Mouse (Mus musculus): Measurements from ENCODE around the gene 2810408A11Rik. TPM values are rescaled to one million over a fixed set of nuclear protein-coding genes. Genes with fewer than 3 reads are reported as not detected.

2810408A11Rik gene
- polyA plus RNA-seq, 1 experiment from 2014 or later, result 8.4 TPM

- Histone ChIP-seq H3K9me3 (no peaks in the 10 kb centered on the region), H3K36me3 (peaks cover 96% of the 10 kb centered on the region), H3K9ac (no peak overlapping the region), H3K27me3 (no peaks in the 10 kb centered on the region), H3K4me3 (no peak overlapping the region), H3K4me1 (peaks cover 8% of the 10 kb centered on the region), H3K4me2 (no peak overlapping the region), H3K27ac (no peak overlapping the region)
- no peak for ATAC-seq (ENCODE audit: insufficient number of reproducible peaks, low FRiP score, low TSS enrichment, low read depth)
- 92% methylated on average over 11 of the region's 11 CpGs for WGBS
Observed at GRCm38 (mm10) chr11:69908645-69909044, 7.9 kb upstream of the 2810408A11Rik start.

GRCm38 (mm10) chr11:69904311-69904710 lies 3.5 kb upstream of the 2810408A11Rik start:
- Histone ChIP-seq H3K9ac (no peak overlapping the region), H3K4me1 (peaks cover 19% of the 10 kb centered on the region), H3K27me3 (no peaks in the 10 kb centered on the region), H3K27ac (no peak overlapping the region), H3K4me2 (no peak overlapping the region), H3K9me3 (no peaks in the 10 kb centered on the region), H3K4me3 (no peak overlapping the region), H3K36me3 (peaks cover 61% of the 10 kb centered on the region)
- 93% methylated on average over 9 of the region's 9 CpGs for whole genome bisulfite sequencing
- no peak for ATAC-seq (ENCODE audit: insufficient number of reproducible peaks, low FRiP score, low TSS enrichment, low read depth)

DNA sequence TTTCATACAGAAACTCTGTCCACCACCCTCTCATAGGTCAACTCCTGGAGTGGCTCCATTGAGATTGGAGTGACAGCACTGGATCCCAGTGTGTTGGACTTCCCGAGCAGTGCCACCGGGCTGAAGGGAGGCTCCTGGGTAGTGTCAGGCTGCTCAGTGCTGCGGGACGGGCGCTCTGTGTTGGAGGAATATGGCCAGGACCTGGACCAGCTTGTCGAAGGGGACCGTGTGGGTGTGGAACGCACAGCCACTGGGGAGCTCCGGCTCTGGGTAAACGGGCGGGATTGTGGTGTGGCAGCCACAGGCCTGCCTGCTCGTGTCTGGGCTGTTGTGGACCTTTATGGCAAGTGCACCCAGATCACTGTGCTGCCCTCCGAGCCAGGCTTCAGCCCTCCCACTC lies 2.2 kb upstream of the 2810408A11Rik start:
- Histone ChIP-seq H3K27ac (peak overlapping the region; percentile 98; the same call in 1 of the 2 replicates), H3K27me3 (no peaks in the 10 kb centered on the region), H3K9me3 (no peaks in the 10 kb centered on the region), H3K4me3 (peak overlapping the region; percentile 86), H3K36me3 (peaks cover 47% of the 10 kb centered on the region), H3K4me1 (peaks cover 23% of the 10 kb centered on the region), H3K4me2 (peak overlapping the region; percentile 91), H3K9ac (no peak overlapping the region)
- WGBS, result 89% methylated on average over 13 of the region's 13 CpGs
- ATAC-seq (ENCODE audit: insufficient number of reproducible peaks, low FRiP score, low TSS enrichment, low read depth), result no peak

DNA sequence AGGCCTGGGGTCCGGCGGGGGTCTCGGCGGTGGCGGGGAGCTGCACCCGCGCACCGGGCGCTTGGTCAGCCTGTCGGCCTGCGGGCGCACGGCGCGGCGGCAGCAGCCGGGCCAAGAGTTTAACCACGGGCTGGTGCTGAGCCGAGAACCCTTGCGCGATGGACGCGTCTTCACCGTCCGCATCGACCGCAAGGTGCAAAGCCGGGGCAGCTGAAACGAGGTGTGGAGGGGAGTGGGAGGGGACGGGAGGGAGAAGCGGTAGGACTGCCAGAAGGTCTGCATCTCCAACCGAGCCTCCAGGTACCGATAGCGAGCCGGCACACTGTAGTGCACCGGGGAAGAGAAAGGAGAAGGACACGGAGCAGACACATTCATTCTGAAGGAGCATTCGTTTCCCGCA lies 1.2 kb upstream of the 2810408A11Rik start:
- Histone ChIP-seq H3K9ac (peak overlapping the region; percentile 84), H3K4me3 (peak overlapping the region; percentile 86), H3K27ac (peak overlapping the region; percentile 98), H3K9me3 (no peaks in the 10 kb centered on the region), H3K36me3 (peaks cover 38% of the 10 kb centered on the region), H3K27me3 (no peaks in the 10 kb centered on the region), H3K4me1 (peaks cover 23% of the 10 kb centered on the region), H3K4me2 (peak overlapping the region; percentile 91)
- WGBS, result under 1% methylated on average over 36 of the region's 39 CpGs
- ATAC-seq (ENCODE audit: insufficient number of reproducible peaks, low FRiP score, low TSS enrichment, low read depth), result no peak

- peak overlapping the region; percentile 91 for H3K4me2 ChIP-seq
- H3K4me1 ChIP-seq, result peaks cover 23% of the 10 kb centered on the region
- peak overlapping the region; percentile 98 for H3K27ac ChIP-seq
- peak overlapping the region; percentile 84 for H3K9ac ChIP-seq
- ATAC-seq (ENCODE audit: insufficient number of reproducible peaks, low FRiP score, low TSS enrichment, low read depth), result peak; percentile 78
- H3K36me3 ChIP-seq, result peaks cover 32% of the 10 kb centered on the region
- under 1% methylated on average over 42 of the region's 42 CpGs for WGBS
- H3K27me3 ChIP-seq, result no peaks in the 10 kb centered on the region
- H3K4me3 ChIP-seq, result peak overlapping the region; percentile 86
- H3K9me3 ChIP-seq, result no peaks in the 10 kb centered on the region
Observed at GRCm38 (mm10) chr11:69901406-69901846, 639 bp upstream of the 2810408A11Rik start.

DNA sequence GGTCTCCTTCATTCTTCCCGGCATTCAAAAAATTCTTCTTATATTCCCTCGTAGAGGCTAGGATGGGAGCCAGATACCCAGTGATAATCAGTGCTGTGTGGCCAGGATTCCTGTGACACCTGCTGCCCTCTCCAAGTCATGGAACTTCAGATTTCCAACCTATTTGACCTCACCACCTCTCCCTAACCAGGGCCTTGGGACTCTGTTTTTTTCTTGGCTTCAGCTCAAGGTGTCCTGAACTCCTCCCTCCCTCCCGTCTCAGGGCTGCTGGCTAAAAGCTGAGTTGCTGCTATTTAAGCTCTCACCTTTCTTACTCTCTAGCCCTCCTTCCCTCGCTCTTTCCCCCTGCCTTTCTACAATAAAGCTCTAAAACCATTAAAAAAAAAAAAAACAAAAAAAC lies 917 bp downstream of the 2810408A11Rik start:
- 10% methylated on average over 4 of the region's 4 CpGs for WGBS
- peak overlapping the region; percentile 98; the same call in 1 of the 2 replicates for H3K27ac ChIP-seq

GRCm38 (mm10) chr11:69895291-69895690 lies 5.5 kb downstream of the 2810408A11Rik start, which contains the start of gene Acap1:
Acap1 (minus strand) TSS chr11:69895539.
- ATAC-seq (ENCODE audit: insufficient number of reproducible peaks, low FRiP score, low TSS enrichment, low read depth), result no peak
- no peaks in the 10 kb centered on the region for H3K9me3 ChIP-seq
- no peak within 1 kb of the TSS for H3K4me2 ChIP-seq
- no peaks in the 10 kb centered on the region for H3K27me3 ChIP-seq
- no peak within 1 kb of the TSS for H3K4me3 ChIP-seq
- H3K27ac ChIP-seq, result no peak within 1 kb of the TSS
- H3K4me1 ChIP-seq, result peaks cover 12% of the 10 kb centered on the region
- no peaks in the 10 kb centered on the region for H3K36me3 ChIP-seq
- WGBS, result 69% methylated on average over 4 of the region's 4 CpGs
- no peak within 1 kb of the TSS for H3K9ac ChIP-seq

More for the DNA sequence above, 917 bp downstream of the 2810408A11Rik start:
- no peak for ATAC-seq (ENCODE audit: insufficient number of reproducible peaks, low FRiP score, low TSS enrichment, low read depth)
- H3K4me2 ChIP-seq, result peak overlapping the region; percentile 91
- peaks cover 23% of the 10 kb centered on the region for H3K4me1 ChIP-seq
- peaks cover 17% of the 10 kb centered on the region for H3K36me3 ChIP-seq
- H3K4me3 ChIP-seq, result peak overlapping the region; percentile 86
- H3K9me3 ChIP-seq, result no peaks in the 10 kb centered on the region
- no peaks in the 10 kb centered on the region for H3K27me3 ChIP-seq
- H3K9ac ChIP-seq, result no peak overlapping the region

- peaks cover 9% of the 10 kb centered on the region for H3K4me1 ChIP-seq
- H3K4me2 ChIP-seq, result no peak overlapping the region
- 55% methylated on average over 5 of the region's 5 CpGs for WGBS
- ATAC-seq (ENCODE audit: insufficient number of reproducible peaks, low FRiP score, low TSS enrichment, low read depth), result no peak
- no peak overlapping the region for H3K9ac ChIP-seq
- no peaks in the 10 kb centered on the region for H3K36me3 ChIP-seq
- no peaks in the 10 kb centered on the region for H3K9me3 ChIP-seq
- H3K4me3 ChIP-seq, result no peak overlapping the region
- H3K27me3 ChIP-seq, result no peaks in the 10 kb centered on the region
- no peak overlapping the region for H3K27ac ChIP-seq
Observed at GRCm38 (mm10) chr11:69894671-69895070, 6.1 kb downstream of the 2810408A11Rik start.

- no peak for ATAC-seq (ENCODE audit: insufficient number of reproducible peaks, low FRiP score, low TSS enrichment, low read depth)
- Histone ChIP-seq H3K27ac (no peak overlapping the region), H3K4me3 (no peak overlapping the region), H3K36me3 (no peaks in the 10 kb centered on the region), H3K9me3 (no peaks in the 10 kb centered on the region), H3K27me3 (no peaks in the 10 kb centered on the region), H3K4me1 (peaks cover 2% of the 10 kb centered on the region; the same call in 1 of the 2 replicates), H3K9ac (no peak overlapping the region), H3K4me2 (no peak overlapping the region)
- 75% methylated on average over 4 of the region's 4 CpGs for WGBS
Observed at GRCm38 (mm10) chr11:69891482-69891881, 9.3 kb downstream of the 2810408A11Rik start.

DNA sequence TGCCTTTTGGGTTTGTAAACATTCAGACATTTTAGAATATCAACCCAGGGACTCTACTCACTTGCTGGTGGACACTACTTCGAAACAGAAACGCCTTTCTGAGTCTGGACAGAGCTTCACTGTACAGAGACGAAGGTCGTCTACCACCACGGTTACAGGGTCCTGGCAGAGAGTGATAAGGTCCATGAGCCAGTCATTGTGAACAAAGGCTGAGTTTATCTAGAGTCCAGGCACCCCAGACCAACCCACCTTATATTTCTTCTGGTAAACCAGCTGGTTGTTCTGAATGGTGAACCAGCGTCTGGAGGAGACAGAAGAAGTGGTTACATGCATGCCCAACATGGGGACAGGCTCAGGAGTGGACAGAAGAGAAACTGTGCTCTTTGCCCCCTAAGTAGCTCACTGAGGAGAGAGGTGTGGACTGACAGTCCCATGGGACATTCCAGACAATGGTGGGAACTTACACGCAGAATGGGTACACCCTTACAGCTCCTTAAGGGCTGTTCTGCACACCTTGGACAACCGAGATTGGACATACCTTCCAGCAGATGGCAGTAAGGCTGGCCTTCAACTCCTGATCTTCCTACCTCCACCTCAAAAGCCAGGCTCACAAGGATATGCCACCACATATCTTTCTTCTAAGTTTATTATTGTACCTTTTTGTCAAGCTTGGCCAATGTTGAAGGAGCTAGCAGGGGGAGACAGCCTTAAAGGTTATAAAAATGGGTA lies 13.7 kb downstream of the 2810408A11Rik start:
- Histone ChIP-seq H3K4me3 (no peak overlapping the region), H3K27ac (no peak overlapping the region), H3K4me1 (peaks cover 2% of the 10 kb centered on the region; the same call in 1 of the 2 replicates), H3K27me3 (no peaks in the 10 kb centered on the region), H3K4me2 (no peak overlapping the region), H3K36me3 (no peaks in the 10 kb centered on the region), H3K9me3 (no peaks in the 10 kb centered on the region), H3K9ac (no peak overlapping the region)
- ATAC-seq (ENCODE audit: insufficient number of reproducible peaks, low FRiP score, low TSS enrichment, low read depth), result no peak
- 71% methylated on average over 8 of the region's 8 CpGs for whole genome bisulfite sequencing

- Histone ChIP-seq H3K4me2 (no peak overlapping the region), H3K9me3 (no peaks in the 10 kb centered on the region), H3K4me1 (peaks cover 21% of the 10 kb centered on the region), H3K9ac (no peak overlapping the region), H3K27ac (0 out of 2 replicates have a peak overlapping the region, but pooled peaks have one; percentile 24), H3K4me3 (no peak overlapping the region), H3K36me3 (no peaks in the 10 kb centered on the region), H3K27me3 (no peaks in the 10 kb centered on the region)
- no peak for ATAC-seq (ENCODE audit: insufficient number of reproducible peaks, low FRiP score, low TSS enrichment, low read depth)
- WGBS, result 78% methylated on average over 8 of the region's 8 CpGs
Observed at GRCm38 (mm10) chr11:69884663-69885062, 16.1 kb downstream of the 2810408A11Rik start.

DNA sequence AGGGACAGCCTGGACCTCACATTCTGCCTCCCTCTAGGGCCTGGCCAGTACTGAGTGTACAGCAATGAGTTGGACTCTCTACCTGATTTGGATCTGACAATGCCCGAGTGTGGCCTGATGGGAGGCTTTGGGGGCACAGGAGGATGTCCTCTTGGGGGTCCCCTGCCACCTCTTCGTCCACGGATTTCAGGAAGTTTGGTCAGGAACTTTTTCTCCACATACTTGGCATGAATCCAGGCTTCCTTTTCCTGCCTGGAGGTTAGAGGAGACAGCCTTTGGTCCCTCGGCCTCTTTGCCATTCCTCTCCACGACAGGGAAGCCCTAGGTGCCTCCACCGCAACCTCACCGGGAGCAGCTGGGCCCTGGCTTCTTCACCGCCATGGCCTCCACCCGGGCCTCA lies 16.5 kb downstream of the 2810408A11Rik start:
- H3K4me2 ChIP-seq, result no peak overlapping the region
- peak overlapping the region; percentile 55; the same call in 1 of the 2 replicates for H3K27ac ChIP-seq

More for the DNA sequence above, 16.5 kb downstream of the 2810408A11Rik start:
- H3K4me1 ChIP-seq, result peaks cover 25% of the 10 kb centered on the region
- H3K9me3 ChIP-seq, result no peaks in the 10 kb centered on the region
- no peaks in the 10 kb centered on the region for H3K36me3 ChIP-seq
- no peak overlapping the region for H3K9ac ChIP-seq
- no peaks in the 10 kb centered on the region for H3K27me3 ChIP-seq
- ATAC-seq (ENCODE audit: insufficient number of reproducible peaks, low FRiP score, low TSS enrichment, low read depth), result no peak
- no peak overlapping the region for H3K4me3 ChIP-seq
- 64% methylated on average over 9 of the region's 9 CpGs for WGBS

Data from limb, embryonic 15.5 days (tissue).